Mouse (Mus musculus): ENCODE results near the gene Hbq1a. TPM values are rescaled to one million over a fixed set of nuclear protein-coding genes. Genes with fewer than 3 reads are reported as not detected.

Hbq1a gene
- polyA plus RNA-seq (2021; fragmentation: Nextera tagmentation), result 1.4 and 2.0 TPM in 2 replicates
- long read RNA-seq, experiment 1, partial matches to known transcripts, result 0 of 4 reads
- long read RNA-seq, experiment 1, other reads (novel, unspliced or antisense), result 1 of 4 reads
- long read RNA-seq, experiment 2, result 0 reads

GRCm38 (mm10) chr11:32299865-32300264 is at the start of gene Hbq1a:
Gene Hbq1a, plus strand, starts transcription at chr11:32300069.

GRCm38 (mm10) chr11:32267188-32267884 is 32.5 kb upstream of the Hbq1a start, which contains the start of gene Nprl3:
Gene Nprl3, minus strand, starts transcription at chr11:32267707.

GRCm38 (mm10) chr11:32276347-32276746 is 23.5 kb upstream of the Hbq1a start, which contains the start of gene Hba-x:
Gene Hba-x, plus strand, starts transcription at chr11:32276400.

GRCm38 (mm10) chr11:32283091-32283777 is 16.6 kb upstream of the Hbq1a start, which contains the start of gene Hba-a1:
Gene Hba-a1, plus strand, starts transcription at chr11:32283511.

GRCm38 (mm10) chr11:32286695-32287492 is 13.0 kb upstream of the Hbq1a start, which contains the start of gene Hbq1b:
Gene Hbq1b, plus strand, starts transcription at chr11:32286965.

GRCm38 (mm10) chr11:32296203-32296602 is 3.7 kb upstream of the Hbq1a start, which contains the start of gene Hba-a2:
Gene Hba-a2, plus strand, starts transcription at chr11:32296489.

GRCm38 (mm10) chr11:32347607-32348432 is 48.0 kb downstream of the Hbq1a start, which contains the start of gene Sh3pxd2b:
Gene Sh3pxd2b, plus strand, starts transcription at chr11:32347820.

Other genes with a start within 250 kb of the Hbq1a start
- not detected in 2 replicates for gene Il9r, start 99.8 kb upstream of the Hbq1a start, polyA plus RNA-seq (2021; fragmentation: Nextera tagmentation)
- 71.7 and 72.2 TPM in 2 replicates for gene Snrnp25, start 94.7 kb upstream of the Hbq1a start, polyA plus RNA-seq (2021; fragmentation: Nextera tagmentation)
- 1.9 and 4.5 TPM in 2 replicates for gene Rhbdf1, start 77.8 kb upstream of the Hbq1a start, polyA plus RNA-seq (2021; fragmentation: Nextera tagmentation)
- 18.0 and 19.3 TPM in 2 replicates for gene Mpg, start 73.6 kb upstream of the Hbq1a start, polyA plus RNA-seq (2021; fragmentation: Nextera tagmentation)
- gene Nprl3, start 32.4 kb upstream of the Hbq1a start, polyA plus RNA-seq (2021; fragmentation: Nextera tagmentation), result 40.5 and 44.3 TPM in 2 replicates
- not detected in 2 replicates for gene Hba-x, start 23.7 kb upstream of the Hbq1a start, polyA plus RNA-seq (2021; fragmentation: Nextera tagmentation)
- 7.7 and 17.6 TPM in 2 replicates for gene Hba-a1, start 16.6 kb upstream of the Hbq1a start, polyA plus RNA-seq (2021; fragmentation: Nextera tagmentation)
- gene Hbq1b, start 13.1 kb upstream of the Hbq1a start, polyA plus RNA-seq (2021; fragmentation: Nextera tagmentation), result 0.65 TPM in 1 of 2 replicates, not detected in the other
- gene Hba-a2, start 3.6 kb upstream of the Hbq1a start, polyA plus RNA-seq (2021; fragmentation: Nextera tagmentation), result 17.7 and 48.7 TPM in 2 replicates
- gene Sh3pxd2b, start 47.8 kb downstream of the Hbq1a start, polyA plus RNA-seq (2021; fragmentation: Nextera tagmentation), result 1.2 and 2.1 TPM in 2 replicates
- gene Ubtd2, start 155.3 kb downstream of the Hbq1a start, polyA plus RNA-seq (2021; fragmentation: Nextera tagmentation), result 7.5 and 10.9 TPM in 2 replicates
- gene Efcab9, start 232.0 kb downstream of the Hbq1a start, polyA plus RNA-seq (2021; fragmentation: Nextera tagmentation), result 0.72 and 0.98 TPM in 2 replicates
- gene Stk10, start 233.2 kb downstream of the Hbq1a start, polyA plus RNA-seq (2021; fragmentation: Nextera tagmentation), result 1.0 and 1.3 TPM in 2 replicates